Mouse (Mus musculus): ENCODE results near the gene Chkb.

DNA sequence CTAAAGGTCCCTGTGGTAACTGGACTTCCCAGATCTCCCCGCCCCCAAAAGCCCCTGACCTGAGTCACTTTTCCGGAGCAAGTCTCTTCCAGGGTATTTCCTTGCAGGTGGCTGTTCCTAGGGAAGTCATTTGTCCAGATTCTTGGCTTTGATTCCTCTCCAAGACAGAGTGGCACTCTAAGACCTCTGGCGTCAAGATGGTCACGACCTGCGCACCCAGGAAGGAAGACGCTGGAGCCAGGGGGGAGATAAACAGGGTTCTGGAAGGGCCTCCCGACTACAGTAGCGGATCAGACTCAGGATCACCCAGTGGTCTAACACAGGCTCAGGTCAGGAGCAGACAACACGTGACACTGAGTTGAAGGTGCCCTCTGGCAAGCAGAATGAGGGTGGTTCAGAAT is 47.4 kb upstream of the Chkb start, which contains the start of gene Arsa:
- TF ChIP-seq CTCF (IDR thresholded peaks at IDR 0.05; ENCODE audit: borderline replicate concordance, control insufficient read depth, extremely low read depth, insufficient read depth, low read length, poor library complexity) = no peak
- TF ChIP-seq POLR2A (IDR thresholded peaks at IDR 0.05; ENCODE audit: control insufficient read depth, extremely low read depth, insufficient read depth, low read length, poor library complexity) = no peak

All from thymus, adult 2 months (tissue).